Mouse (Mus musculus): ENCODE results near the gene Nlrp5.
"Not testable (repeated sequence)": the region's sequence is repeated elsewhere in the genome, so short reads cannot be mapped to it uniquely, and the experiment has no call there.

The Nlrp5 gene

GRCm38 (mm10) chr7:23385589-23385988, at the start of gene Nlrp5:
Gene Nlrp5 (plus strand): TSS chr7:23385889.
- DNase-seq (ENCODE audit: low spot score in 2 of 2) = no peak

GRCm38 (mm10) chr7:23358311-23358710, 27.4 kb upstream of the Nlrp5 start:
- not testable (repeated sequence) for DNase-seq (ENCODE audit: low spot score in 2 of 2)

GRCm38 (mm10) chr7:23470201-23470600, 84.5 kb downstream of the Nlrp5 start:
- DNase-seq (ENCODE audit: low spot score in 2 of 2) = not testable (repeated sequence)

- not testable (repeated sequence) for DNase-seq (ENCODE audit: low spot score in 2 of 2)
Measured at GRCm38 (mm10) chr7:23470832-23471231, 85.1 kb downstream of the Nlrp5 start.

GRCm38 (mm10) chr7:23472886-23473285, 87.2 kb downstream of the Nlrp5 start:
- DNase-seq (ENCODE audit: low spot score in 2 of 2) = not testable (repeated sequence)
